Mouse (Mus musculus) left cerebral cortex, postnatal 36 days (tissue): Measurements from ENCODE around the gene Col5a3. TPM values are rescaled to one million over a fixed set of nuclear protein-coding genes. Genes with fewer than 3 reads are reported as not detected.

Source experiments
- DNase-seq, 2 experiments: peaks; one replicate each; pipeline ENCODE4 v3.0.0; 2021 to 2022; ENCODE audit warnings: low spot score in 2 of 2, mixed read lengths in 1 of 2
- intact Hi-C: fragments of 180-260 bp; cut with DNase I; formaldehyde crosslinking; loops from one replicate; pipeline ENCODE4 v1.15.1; 2025
- total RNA-seq, 2 experiments: library from RNA; stranded (reverse); gene quantifications; 2 replicates each; pipeline ENCODE4 v1.2.3; 2021

Col5a3 gene
- total RNA-seq, 2 experiments from 2014 or later = 1.1 to 2.2 TPM

DNA sequence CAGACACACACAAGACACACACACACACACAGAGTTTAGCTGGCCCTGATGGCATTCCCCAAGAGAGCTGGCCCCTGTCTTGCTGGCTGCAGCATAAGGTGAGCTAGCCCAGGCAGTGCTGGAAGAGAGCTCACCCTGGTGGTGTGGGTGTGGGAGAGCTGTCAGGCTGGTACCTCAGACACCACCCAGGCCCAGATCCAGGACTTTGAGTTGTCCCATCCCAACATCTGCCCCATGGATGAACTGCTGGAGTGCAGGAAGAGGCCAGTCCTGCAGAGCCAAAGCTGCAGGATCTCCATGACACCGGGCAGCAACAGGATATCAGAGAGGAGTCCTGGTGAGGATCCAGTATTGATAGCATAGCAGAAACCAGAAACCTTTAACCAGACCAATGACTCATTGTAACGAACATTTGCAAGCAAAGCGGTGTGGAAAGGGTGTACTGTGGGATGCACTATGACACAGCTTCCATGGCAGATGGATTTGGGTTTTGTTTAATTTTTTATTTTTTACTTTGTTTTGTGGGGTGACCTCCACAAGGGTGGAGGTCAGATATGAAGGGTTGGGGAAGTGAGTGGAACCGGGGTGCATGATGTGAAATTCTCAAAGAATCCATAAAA lies 58.7 kb downstream of the Col5a3 start:
- intact Hi-C loops = no loop called here
- no peak for DNase-seq

DNA sequence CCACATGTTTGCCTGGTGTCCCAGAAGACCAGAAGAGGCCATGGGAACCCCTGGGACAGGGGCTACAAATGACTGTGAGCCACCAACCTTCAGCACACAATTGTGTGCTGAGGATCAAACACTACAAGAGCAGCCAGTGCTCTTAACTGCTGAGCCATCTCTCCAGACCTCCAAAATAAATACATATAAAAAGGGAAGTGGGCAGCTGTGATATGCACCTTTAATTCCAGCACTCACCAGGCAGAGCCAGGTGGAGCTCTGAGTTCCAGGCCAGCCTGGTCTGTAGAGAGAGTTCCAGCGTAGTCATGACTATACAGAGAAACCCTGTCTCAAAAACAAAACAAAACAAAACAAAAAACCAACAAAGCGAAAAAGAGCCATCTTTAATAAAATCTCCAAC lies 60.5 kb downstream of the Col5a3 start:
- intact Hi-C loops = no loop called here
- DNase-seq = no peak

DNA sequence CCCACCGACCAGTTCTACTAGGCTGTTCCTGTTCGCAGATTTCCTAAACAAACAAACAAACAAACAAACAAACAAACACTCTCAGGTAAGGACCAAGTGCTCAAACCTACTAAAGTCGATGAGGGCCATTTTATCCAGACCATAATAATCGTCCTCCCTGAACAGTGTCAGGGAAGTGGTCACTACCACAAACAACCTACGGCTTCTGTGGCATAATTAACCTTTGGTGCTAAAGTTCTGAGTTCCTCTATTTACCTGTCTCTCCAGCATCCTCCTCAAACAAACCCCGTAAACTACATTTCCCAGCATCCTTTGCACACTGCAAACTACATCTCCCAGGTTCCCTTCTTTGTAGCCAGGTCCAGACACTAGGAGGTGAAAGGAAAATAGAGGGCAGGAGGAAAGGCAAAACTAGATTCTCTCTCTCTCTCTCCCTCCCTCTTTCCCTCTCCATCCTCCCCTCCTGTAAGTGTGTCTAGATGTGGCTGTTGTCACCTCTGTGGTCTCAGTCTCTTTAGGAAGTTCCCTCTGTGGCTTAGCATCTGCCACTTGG lies 63.3 kb downstream of the Col5a3 start:
- intact Hi-C loops = no loop called here
- DNase-seq = no peak

DNA sequence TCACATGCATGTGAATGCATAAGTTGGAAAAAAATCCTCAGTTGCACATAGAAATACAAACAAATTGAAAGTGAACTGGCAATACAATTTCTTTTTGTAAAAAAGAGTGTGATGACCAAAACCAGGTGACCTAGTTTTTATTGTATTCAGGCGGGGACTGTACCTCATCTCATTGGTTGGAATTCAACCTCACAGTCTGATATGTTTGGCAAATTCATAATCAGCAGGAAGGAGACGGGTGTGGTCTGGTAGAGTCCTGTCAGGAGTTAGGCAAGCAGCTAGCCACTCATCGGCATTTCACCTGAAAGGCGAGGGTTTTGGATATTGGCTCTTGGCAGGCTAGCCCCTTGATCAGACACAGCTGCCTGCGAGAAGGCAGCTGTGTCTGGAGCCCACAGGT lies 65.7 kb downstream of the Col5a3 start:
- intact Hi-C loops = loop anchor here (10.0 kb wide), 1 partner anchor 56 kb away; no protein-coding TSS in a partner anchor
- no peak for DNase-seq

DNA sequence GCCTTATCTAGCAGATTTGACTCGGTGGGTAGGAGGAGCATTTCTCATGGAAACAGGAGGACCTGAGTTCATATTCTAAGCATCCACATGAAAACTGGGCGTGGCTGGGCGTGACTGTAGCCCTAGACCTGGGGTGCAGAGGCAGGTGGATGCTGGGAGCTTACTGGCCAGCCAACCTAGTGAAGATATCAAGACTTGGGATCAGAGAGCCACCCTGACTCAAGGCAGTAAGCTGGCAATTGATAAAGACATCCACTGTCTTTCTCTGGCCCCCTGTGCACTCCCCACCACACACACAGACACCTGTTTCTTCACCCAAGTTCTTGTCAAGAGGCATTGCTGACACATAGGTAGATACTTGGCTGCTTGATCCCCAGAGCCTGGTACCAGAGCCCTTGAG lies 66.3 kb downstream of the Col5a3 start:
- intact Hi-C loops = loop anchor here (10.0 kb wide), 1 partner anchor 56 kb away; no protein-coding TSS in a partner anchor
- DNase-seq = no peak

DNA sequence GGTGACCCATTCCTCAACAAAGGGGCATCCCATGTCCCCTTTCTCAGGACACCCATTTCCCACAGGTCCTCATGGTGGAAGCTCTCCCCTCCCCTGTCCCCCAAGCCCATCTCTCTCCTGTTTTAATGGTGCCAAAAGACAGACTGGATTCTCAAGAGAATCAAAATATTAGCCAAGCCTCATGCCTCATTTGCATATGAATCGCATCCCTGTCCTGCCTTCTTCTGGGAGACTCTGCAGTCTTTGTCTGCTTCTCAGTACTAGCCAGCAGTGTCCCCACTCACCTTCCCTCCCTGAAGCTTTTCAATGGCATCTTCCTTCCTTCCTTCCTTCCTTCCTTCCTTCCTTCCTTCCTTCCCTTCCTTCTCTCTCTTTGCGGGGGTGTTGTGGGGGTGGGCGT lies 67.2 kb downstream of the Col5a3 start:
- DNase-seq = no peak
- intact Hi-C loops = loop anchor here (10.0 kb wide), 1 partner anchor 57 kb away; no protein-coding TSS in a partner anchor

DNA sequence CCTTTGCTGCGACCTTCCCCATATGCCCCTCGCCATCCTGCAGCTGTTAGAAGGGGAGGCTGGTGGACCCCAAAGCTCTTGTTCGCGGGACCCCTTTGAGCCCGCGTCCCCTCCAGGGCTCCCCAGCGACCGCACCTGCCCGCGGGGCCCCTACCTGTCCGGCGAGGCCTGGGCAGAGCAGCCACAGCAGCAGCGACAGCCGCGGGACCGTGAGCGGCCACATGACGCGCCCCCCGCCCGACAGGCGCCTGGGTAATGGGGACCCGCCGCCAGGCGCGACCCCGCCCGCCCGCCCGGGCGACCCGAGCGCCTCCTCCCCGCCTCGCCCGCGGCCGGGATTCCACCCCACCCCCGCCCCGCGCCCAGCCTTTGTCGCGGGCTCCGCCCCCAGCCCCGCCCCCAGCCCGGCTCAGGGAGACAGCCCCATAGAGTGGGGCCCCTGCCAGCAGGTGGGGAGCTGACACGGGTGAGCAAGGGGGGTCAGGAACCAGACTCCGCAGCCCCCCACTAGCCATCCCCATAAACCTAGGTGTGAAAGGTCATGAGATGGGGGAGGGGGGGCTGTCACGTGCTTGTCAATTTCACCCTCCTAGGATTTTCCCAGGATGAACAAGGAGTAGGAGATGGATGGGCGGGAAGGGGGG lies 68.7 kb downstream of the Col5a3 start, which contains the start of gene Olfm2:
Gene Olfm2, minus strand, starts transcription at position 333 of the 644 bp plus-strand sequence.
- intact Hi-C loops = loop anchor here (10.0 kb wide), 1 partner anchor 59 kb away; no protein-coding TSS in a partner anchor
- DNase-seq = no peak

DNA sequence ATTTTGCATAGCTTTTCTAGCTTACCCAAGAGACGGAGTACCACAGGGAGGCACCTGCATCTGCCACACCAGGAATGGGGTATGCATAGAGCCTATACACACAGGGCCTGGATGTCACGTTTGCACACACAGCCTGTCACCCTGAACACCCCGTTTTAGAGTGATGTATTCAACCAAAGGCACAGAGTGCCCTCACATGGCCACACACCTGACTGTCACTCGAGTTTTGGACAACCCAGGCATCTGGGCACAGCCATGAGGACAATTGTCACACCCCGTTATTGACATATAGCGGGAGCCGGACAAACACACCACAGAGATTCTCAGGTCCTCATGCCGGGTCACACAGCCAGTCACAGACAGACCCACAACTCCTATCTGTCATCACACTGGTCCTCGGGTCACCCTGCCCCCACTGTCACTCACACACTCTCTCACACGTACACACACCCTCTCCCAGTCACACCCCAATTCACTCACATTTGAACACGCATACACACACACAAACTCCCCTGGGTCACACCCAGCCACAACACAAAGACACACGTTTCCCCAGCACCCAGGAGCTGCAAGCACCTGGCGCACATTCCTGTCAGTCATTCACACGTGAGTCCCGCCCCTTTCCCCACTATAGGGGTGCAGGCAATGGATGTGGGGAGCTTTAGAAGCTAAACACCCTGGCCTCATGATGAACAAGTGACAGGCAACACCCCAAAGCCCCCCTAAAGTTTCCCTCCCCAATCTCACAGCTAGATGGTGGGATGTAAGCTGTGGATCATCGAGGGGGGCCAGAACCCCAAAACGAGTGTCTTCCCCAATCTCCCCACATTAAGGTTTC lies 69.5 kb downstream of the Col5a3 start:
- intact Hi-C loops = loop anchor here (10.0 kb wide), 1 partner anchor 59 kb away; no protein-coding TSS in a partner anchor
- no peak for DNase-seq

DNA sequence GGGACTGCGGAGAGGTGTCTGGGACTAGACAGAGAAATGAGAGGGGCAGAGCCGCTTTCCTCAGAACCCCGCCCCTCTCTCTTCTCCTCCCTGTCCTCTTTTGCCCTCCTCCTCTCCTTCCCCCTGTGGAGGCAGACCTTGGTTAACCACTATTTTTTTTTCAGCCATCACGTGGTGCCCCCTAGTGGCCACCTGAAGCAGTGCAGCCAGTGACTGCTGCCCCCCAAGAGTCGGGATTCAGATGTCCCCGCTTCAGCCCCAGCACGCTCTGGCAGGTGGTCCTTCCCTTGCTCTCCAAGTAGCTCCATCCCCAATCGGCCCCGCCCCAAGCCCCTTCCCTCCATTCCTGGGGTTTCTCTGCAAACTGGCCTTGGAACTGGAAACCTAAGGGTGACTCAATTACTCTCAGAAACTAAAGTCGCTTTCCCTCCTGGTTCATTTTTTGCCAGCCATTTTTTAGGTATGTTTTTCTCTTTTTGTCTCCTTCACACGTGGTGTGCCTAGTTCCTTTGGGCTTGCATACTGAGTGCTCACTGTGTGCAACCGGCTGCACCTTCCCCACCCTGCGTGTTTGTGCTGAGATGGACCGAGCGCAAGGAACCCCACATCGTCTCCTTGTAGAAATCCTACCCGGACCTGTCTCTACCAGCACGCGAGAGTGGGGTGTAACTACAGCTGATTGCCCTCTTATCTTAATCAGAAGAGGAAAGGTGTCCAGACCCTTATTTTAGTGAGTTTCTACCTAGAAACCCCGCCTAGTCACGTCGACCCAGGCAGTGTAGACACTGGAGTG lies 70.7 kb downstream of the Col5a3 start:
- intact Hi-C loops = loop anchor here (10.0 kb wide), 1 partner anchor 61 kb away; no protein-coding TSS in a partner anchor
- DNase-seq = peak in 1 of 2 experiments; percentile 39

DNA sequence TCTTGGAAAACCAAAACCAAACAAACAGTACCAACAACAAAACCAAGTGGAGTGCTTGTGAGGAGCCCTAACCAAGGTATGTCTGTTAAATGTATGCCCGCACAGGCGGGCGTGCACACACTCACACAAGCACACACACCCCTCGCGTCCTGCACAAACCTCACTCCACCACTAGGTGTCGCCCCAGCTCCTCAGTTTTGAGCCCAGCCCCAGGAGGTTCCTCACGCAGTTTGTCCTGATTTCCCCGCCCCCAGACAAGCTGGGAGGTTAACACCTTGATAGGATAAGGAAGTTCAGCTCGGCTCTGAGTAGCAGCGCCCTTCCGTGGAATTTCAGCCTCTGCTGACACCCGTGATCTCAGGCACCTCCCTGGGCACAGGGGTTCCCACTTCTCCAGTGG lies 74.5 kb downstream of the Col5a3 start:
- intact Hi-C loops = loop anchor here (2.0 to 10.0 kb wide), 2 partner anchors 64 to 90 kb away; no protein-coding TSS in a partner anchor
- DNase-seq = peak; percentile 80 to 83

DNA sequence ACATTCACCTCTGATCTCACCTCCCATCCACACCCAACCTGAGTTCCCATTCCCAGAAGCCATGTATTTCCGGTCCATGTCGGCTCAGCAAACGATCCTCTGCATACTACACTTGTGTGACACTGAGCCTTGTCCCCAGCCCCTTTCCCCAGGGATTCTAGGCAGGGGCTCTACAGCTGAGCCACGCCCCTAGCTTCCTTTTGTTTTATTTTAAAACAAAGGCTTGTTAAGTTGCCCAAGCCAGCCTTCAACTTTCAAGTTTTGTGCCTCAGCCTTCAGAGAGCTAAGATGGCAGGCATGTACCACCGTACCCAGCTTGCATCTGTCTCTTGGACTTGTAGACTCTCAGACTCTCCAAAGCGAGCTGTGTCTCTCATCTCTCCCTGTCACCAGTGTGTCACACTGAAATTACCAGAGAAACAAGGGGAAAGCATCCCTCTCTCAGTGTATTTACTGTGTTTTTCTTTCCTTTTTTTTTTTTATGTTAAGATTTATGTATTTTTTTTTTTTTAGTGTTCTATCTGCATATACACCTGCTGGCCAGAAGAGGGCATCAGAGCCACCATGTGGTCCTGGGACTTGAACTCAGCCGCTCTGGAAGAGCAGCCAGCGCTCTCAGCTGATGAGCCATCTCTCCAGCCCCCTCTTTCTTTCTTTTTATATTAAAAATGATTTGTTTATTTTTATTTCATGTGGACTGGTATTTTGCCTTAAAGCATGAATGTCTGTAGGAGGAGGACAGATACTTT lies 76.4 kb downstream of the Col5a3 start:
- intact Hi-C loops = no loop called here
- DNase-seq = no peak

DNA sequence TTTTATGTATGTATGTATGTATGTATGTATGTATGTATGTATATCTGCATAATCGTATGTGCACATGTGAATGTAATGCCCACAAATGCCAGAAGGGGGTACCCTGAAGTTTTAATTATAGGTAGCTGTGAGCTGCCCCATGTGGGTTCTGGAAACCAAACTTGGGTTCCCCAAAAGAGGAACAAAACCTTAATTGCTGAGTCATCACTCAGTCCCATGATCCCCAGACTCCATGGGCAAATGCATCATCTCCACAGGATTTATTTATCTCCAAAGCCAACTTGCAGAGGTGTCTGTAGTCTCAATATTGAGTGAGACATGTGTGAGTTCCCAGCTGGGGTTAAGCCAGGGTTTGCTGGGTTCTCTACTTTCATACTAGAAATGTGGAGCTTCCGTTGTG lies 77.6 kb downstream of the Col5a3 start:
- no peak for DNase-seq
- intact Hi-C loops = no loop called here

DNA sequence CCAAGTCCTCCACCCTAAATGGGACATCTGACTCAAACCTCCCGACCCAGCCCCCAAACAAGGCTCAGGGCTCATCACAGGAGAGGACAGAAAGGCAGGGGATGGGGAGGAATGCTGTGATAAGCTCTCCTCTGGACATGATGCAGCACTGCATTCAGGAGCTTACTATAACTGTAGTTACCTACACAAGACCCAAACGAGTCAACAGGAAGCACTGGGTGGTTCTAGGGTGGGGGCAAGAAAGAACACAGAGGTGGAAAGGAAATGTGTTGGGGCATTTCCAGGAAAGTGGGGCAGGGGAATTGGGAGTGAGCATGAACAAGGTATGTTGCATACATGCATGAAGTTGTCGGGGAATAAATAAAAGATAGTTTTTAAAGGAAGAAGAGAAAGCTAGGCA lies 80.2 kb downstream of the Col5a3 start:
- DNase-seq = no peak
- intact Hi-C loops = no loop called here

DNA sequence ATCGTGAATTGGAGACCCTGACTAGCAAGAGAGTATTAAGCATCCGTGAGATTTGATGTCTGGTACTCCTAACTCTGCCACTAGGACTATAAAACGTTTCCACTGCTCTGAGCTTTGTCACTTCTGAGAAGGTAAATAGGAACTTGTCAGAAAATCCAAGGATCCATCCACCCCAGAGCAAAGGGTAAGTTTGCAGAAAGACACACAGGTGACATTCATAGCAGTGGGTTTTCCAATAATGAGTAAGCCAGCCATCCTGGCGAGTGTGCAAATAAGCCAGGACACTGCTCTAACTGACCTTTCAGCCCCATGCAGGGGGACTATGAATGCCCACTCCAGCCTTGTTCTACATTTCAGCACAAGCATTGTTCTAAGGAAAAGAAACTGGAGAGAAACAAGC lies 83.1 kb downstream of the Col5a3 start:
- DNase-seq = no peak
- intact Hi-C loops = no loop called here

DNA sequence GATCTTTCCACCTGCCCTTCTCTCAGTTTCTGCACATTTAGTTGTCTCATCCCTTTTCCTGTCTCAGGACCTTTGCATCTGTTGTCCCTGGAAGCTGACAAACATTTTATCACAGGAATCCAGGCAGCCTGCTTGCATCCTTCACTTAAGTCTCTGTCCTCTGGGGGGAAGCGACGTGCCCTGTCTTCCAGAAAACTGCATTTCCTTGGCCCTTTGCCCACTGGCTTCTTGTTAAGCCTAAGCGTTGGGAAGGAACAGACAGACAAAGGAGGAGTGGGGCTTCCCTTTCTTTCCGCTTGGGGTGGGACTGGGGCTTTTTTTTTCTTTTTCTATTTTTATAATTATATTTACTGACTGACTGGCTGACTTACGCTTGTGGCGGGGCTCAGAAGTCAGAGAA lies 85.4 kb downstream of the Col5a3 start:
- intact Hi-C loops = loop anchor here (5.0 kb wide), 1 partner anchor 42 kb away; no protein-coding TSS in a partner anchor
- no peak for DNase-seq

DNA sequence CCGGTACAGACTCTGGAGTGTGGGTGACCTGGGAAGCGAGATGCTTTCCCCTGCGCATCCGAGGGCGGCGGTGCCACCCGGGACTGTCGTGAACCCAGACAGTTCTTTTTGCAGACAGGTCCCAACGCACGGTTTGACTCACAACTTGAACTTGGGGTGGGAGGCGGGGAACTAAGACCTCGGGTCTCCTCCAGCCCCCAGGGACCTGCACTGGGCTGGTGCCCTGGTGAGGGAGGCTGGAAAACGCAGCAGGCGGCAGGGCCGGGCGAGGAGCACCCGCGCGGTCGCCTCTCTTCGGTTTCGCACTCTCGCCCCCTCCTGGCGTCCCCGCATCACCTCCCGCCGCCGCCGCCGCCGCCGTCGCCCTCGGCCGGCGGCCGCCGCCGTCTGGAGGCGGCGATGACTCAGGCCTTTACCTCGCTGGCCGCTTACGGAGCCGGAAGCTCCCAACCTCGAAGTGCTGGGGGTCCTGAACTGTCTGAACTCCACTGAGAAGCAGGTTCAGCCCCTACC lies 87.2 kb downstream of the Col5a3 start:
- intact Hi-C loops = loop anchor here (1.0 to 5.0 kb wide), 2 partner anchors 40 to 65 kb away; no protein-coding TSS in a partner anchor
- peak; percentile 54 to 71 for DNase-seq

DNA sequence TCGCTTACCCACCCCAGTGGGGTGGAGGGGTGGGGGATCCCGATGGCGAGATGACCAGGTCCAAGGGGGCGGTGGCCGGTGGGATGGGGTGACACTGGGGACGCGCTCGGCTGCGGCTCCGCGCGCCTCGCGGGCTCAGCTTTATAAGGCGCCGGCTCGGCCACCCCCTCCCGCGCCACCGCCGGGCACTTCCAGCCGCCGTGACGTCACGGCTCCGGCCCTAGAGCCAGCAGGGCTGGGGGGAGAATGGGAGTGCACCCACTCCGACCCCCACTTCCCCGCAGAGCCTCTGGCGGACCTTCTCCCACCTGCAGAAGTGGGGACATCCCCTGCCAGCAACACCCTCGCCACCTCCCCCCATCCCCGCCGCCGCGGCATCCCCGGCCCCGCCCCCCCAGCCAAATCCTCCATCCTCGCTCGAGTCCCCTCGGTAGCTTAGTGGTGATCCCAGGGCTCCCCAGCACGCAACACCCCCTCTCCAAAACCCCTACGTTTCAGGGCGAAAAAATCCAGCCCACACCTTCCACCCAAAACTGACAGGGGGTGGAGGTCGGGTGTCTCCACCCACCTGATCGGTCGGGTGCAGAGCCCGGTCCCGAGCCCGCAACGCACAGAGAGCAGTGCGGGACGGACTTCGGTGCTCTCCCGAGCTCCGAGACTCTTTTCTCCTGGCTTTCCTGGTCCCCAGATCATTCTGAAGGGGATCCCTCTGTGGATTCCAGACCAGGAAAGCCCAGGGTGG lies 87.8 kb downstream of the Col5a3 start:
- DNase-seq = peak; percentile 55 to 72
- intact Hi-C loops = loop anchor here (1.0 to 5.0 kb wide), 2 partner anchors 40 to 65 kb away; no protein-coding TSS in a partner anchor
